Mouse (Mus musculus): Measurements from ENCODE around the gene Klhl7. TPM values are rescaled to one million over a fixed set of nuclear protein-coding genes. Genes with fewer than 3 reads are reported as not detected.
A peak's percentile ranks its signal among the peaks of the same experiment; 100 is the strongest.
"Not testable (repeated sequence)": the region's sequence is repeated elsewhere in the genome, so short reads cannot be mapped to it uniquely, and the experiment has no call there.

Klhl7 gene
- total and polyA plus RNA-seq, 3 experiments = 7.4 to 48.9 (median 47.7) TPM

- TF ChIP-seq POLR2A (IDR thresholded peaks at IDR 0.05; ENCODE audit: insufficient read depth, low read depth, low read length) (no peak), CTCF (IDR thresholded peaks at IDR 0.05) (no peak), EP300 (IDR thresholded peaks at IDR 0.05; ENCODE audit: insufficient read depth, low read depth, low read length) (no peak)
- under 1% methylated on average over 39 of the region's 46 CpGs for WGBS
Observed at GRCm38 (mm10) chr5:24100810-24101311, 456 bp downstream of the Klhl7 start.

GRCm38 (mm10) chr5:24101446-24102140 is 1.2 kb downstream of the Klhl7 start:
- Histone ChIP-seq H3K4me3 (peak overlapping the region; percentile 92), H3K27ac (peak overlapping the region; percentile 92), H3K36me3 (ENCODE audit: control insufficient read depth, insufficient read depth, low read length) (no peaks in the 10 kb centered on the region; the same call in 1 of the 2 replicates), H3K4me1 (ENCODE audit: control insufficient read depth, insufficient read depth, low read length) (no peaks in the 10 kb centered on the region; the same call in 1 of the 2 replicates), H3K27me3 (ENCODE audit: control insufficient read depth, insufficient read depth, low read length) (no peaks in the 10 kb centered on the region), H3K79me2 (replicated peaks; ENCODE audit: control insufficient read depth, insufficient read depth, low read length) (peaks cover 3% of the 10 kb centered on the region; the same call in 1 of the 2 replicates), H3K9ac (ENCODE audit: low read depth, low read length) (peak overlapping the region; percentile 84)
- intact Hi-C loops (cut with DNase I) = loop anchor here (2.0 kb wide), 1 partner anchor 63 kb away; the partner anchor contains the start of gene Nupl2
- no peak for DNase-seq
- WGBS = 16% methylated on average over 8 of the region's 8 CpGs
- TF ChIP-seq POLR2A (IDR thresholded peaks at IDR 0.05; ENCODE audit: insufficient read depth, low read depth, low read length) (no peak), CTCF (IDR thresholded peaks at IDR 0.05) (peak; percentile 53), EP300 (IDR thresholded peaks at IDR 0.05; ENCODE audit: insufficient read depth, low read depth, low read length) (no peak)

More at GRCm38 (mm10) chr5:24100810-24101311, 456 bp downstream of the Klhl7 start:
- intact Hi-C loops (cut with DNase I) = loop anchor here (2.0 kb wide), 1 partner anchor 64 kb away; the partner anchor contains the start of gene Nupl2
- H3K27ac ChIP-seq = peak overlapping the region; percentile 92
- H3K79me2 ChIP-seq (replicated peaks; ENCODE audit: control insufficient read depth, insufficient read depth, low read length) = peaks cover 2% of the 10 kb centered on the region; the same call in 1 of the 2 replicates
- H3K27me3 ChIP-seq (ENCODE audit: control insufficient read depth, insufficient read depth, low read length) = no peaks in the 10 kb centered on the region
- H3K4me3 ChIP-seq = peak overlapping the region; percentile 92
- peak overlapping the region; percentile 84 for H3K9ac ChIP-seq (ENCODE audit: low read depth, low read length)
- no peaks in the 10 kb centered on the region; the same call in 1 of the 2 replicates for H3K36me3 ChIP-seq (ENCODE audit: control insufficient read depth, insufficient read depth, low read length)
- no peaks in the 10 kb centered on the region; the same call in 1 of the 2 replicates for H3K4me1 ChIP-seq (ENCODE audit: control insufficient read depth, insufficient read depth, low read length)
- DNase-seq = peak; percentile 63 to 68

- H3K36me3 ChIP-seq (ENCODE audit: control insufficient read depth, insufficient read depth, low read length); H3K27me3 ChIP-seq (ENCODE audit: control insufficient read depth, insufficient read depth, low read length); H3K79me2 ChIP-seq (replicated peaks; ENCODE audit: control insufficient read depth, insufficient read depth, low read length); intact Hi-C loops (cut with DNase I); H3K4me3 ChIP-seq; H3K4me1 ChIP-seq (ENCODE audit: control insufficient read depth, insufficient read depth, low read length); H3K27ac ChIP-seq; H3K9ac ChIP-seq (ENCODE audit: low read depth, low read length); DNase-seq: not testable (repeated sequence)
- WGBS = 83% methylated on average over 2 of the region's 2 CpGs
Observed at GRCm38 (mm10) chr5:24103235-24103634, 2.8 kb downstream of the Klhl7 start.

- H3K27ac ChIP-seq = no peak overlapping the region
- TF ChIP-seq CTCF (IDR thresholded peaks at IDR 0.05) (no peak), POLR2A (IDR thresholded peaks at IDR 0.05; ENCODE audit: insufficient read depth, low read depth, low read length) (no peak), EP300 (IDR thresholded peaks at IDR 0.05; ENCODE audit: insufficient read depth, low read depth, low read length) (no peak)
- H3K36me3 ChIP-seq (ENCODE audit: control insufficient read depth, insufficient read depth, low read length) = no peaks in the 10 kb centered on the region; the same call in 1 of the 2 replicates
- DNase-seq = no peak
- WGBS = 73% methylated on average over 2 of the region's 2 CpGs
- no peak overlapping the region for H3K4me3 ChIP-seq
- peaks cover 9% of the 10 kb centered on the region for H3K79me2 ChIP-seq (replicated peaks; ENCODE audit: control insufficient read depth, insufficient read depth, low read length)
- H3K4me1 ChIP-seq (ENCODE audit: control insufficient read depth, insufficient read depth, low read length) = no peaks in the 10 kb centered on the region; the same call in none of the 2 replicates
- intact Hi-C loops (cut with DNase I) = no loop called here
- no peaks in the 10 kb centered on the region for H3K27me3 ChIP-seq (ENCODE audit: control insufficient read depth, insufficient read depth, low read length)
- no peak overlapping the region for H3K9ac ChIP-seq (ENCODE audit: low read depth, low read length)
Observed at GRCm38 (mm10) chr5:24103841-24104240, 3.4 kb downstream of the Klhl7 start.

- no peaks in the 10 kb centered on the region; the same call in 1 of the 2 replicates for H3K36me3 ChIP-seq (ENCODE audit: control insufficient read depth, insufficient read depth, low read length)
- TF ChIP-seq EP300 (IDR thresholded peaks at IDR 0.05; ENCODE audit: insufficient read depth, low read depth, low read length) = no peak
- no peak for TF ChIP-seq CTCF (IDR thresholded peaks at IDR 0.05)
- no peak for TF ChIP-seq POLR2A (IDR thresholded peaks at IDR 0.05; ENCODE audit: insufficient read depth, low read depth, low read length)
- no peak overlapping the region for H3K4me3 ChIP-seq
- intact Hi-C loops (cut with DNase I) = no loop called here
- H3K27ac ChIP-seq = no peak overlapping the region
- no peaks in the 10 kb centered on the region; the same call in none of the 2 replicates for H3K4me1 ChIP-seq (ENCODE audit: control insufficient read depth, insufficient read depth, low read length)
- no peak overlapping the region for H3K9ac ChIP-seq (ENCODE audit: low read depth, low read length)
- no peaks in the 10 kb centered on the region for H3K27me3 ChIP-seq (ENCODE audit: control insufficient read depth, insufficient read depth, low read length)
- no peak for DNase-seq
- peaks cover 13% of the 10 kb centered on the region for H3K79me2 ChIP-seq (replicated peaks; ENCODE audit: control insufficient read depth, insufficient read depth, low read length)
- 89% methylated on average over 7 of the region's 7 CpGs for WGBS
Observed at GRCm38 (mm10) chr5:24107071-24107739, 6.8 kb downstream of the Klhl7 start.

Measured in heart, adult 2 months (tissue).